31 mouse cellular contexts compared by ENCODE assay signal in genomic region chr6:5078009-5078408, GRCm38 (mm10).
DNase-seq lines count a peak whose midpoint lies in the region; ATAC-seq and TF ChIP-seq lines count a peak whose summit lies in the region.
"Had no signal": no experiment of that assay in that cellular context is flagged by ENCODE, and none has a peak within 500 bp of the region (broad histone marks: within the 10 kb centered on the region; RNA-seq: fewer than 3 reads in every experiment).

No protein-coding gene starts in this region.

- intact Hi-C loops in gastrocnemius, adult 2 months (cut with DNase I), result no loop called here

- H3K27me3 ChIP-seq in intestine, embryonic 16.5 days (replicated peaks; ENCODE audit: control insufficient read depth, insufficient read depth, low read length), result no peaks in the 10 kb centered on the region
- H3K27me3 ChIP-seq in intestine, embryonic 15.5 days (replicated peaks), result no peaks in the 10 kb centered on the region
- H3K27me3 ChIP-seq in embryonic facial prominence, embryonic 15.5 days, result no peaks in the 10 kb centered on the region
- H3K27me3 ChIP-seq: CH12.LX; embryonic facial prominence, embryonic 12.5 days; forebrain, embryonic 13.5 days; heart, embryonic 12.5 days; heart, embryonic 15.5 days had no signal

- H3K9me3 ChIP-seq in intestine, embryonic 16.5 days (ENCODE audit: control insufficient read depth, low read length), result no peaks in the 10 kb centered on the region
- H3K9me3 ChIP-seq in intestine, embryonic 15.5 days, result no peaks in the 10 kb centered on the region
- H3K9me3 ChIP-seq in embryonic facial prominence, embryonic 15.5 days (replicated peaks), result no peaks in the 10 kb centered on the region
- H3K9me3 ChIP-seq: embryonic facial prominence, embryonic 12.5 days; forebrain, embryonic 10.5 days; G1E; heart, embryonic 15.5 days had no signal

- WGBS in intestine, embryonic 16.5 days, result 56% methylated on average over 2 of the region's 2 CpGs
- WGBS in intestine, embryonic 15.5 days, result 56% methylated on average over 2 of the region's 2 CpGs
- WGBS in embryonic facial prominence, embryonic 15.5 days, result 33% methylated on average over 2 of the region's 2 CpGs

- no peak overlapping the region for H3K27ac ChIP-seq in intestine, embryonic 16.5 days (ENCODE audit: low read length)
- no peak overlapping the region for H3K27ac ChIP-seq in intestine, embryonic 15.5 days
- no peak overlapping the region for H3K27ac ChIP-seq in embryonic facial prominence, embryonic 15.5 days (replicated peaks)
- H3K27ac ChIP-seq in gastrocnemius, adult 2 months, result no peak overlapping the region
- H3K27ac ChIP-seq: embryonic facial prominence, embryonic 12.5 days; forebrain, embryonic 10.5 days; forebrain, embryonic 13.5 days; heart, embryonic 15.5 days; hindbrain, embryonic 14.5 days; hindbrain, postnatal 0 days had no signal

- H3K9ac ChIP-seq in intestine, embryonic 16.5 days (ENCODE audit: low read depth, low read length), result no peak overlapping the region
- no peak overlapping the region for H3K9ac ChIP-seq in intestine, embryonic 15.5 days
- no peak overlapping the region for H3K9ac ChIP-seq in embryonic facial prominence, embryonic 15.5 days
- H3K9ac ChIP-seq: embryonic facial prominence, embryonic 12.5 days; forebrain, embryonic 13.5 days; heart, embryonic 12.5 days; heart, embryonic 15.5 days; hindbrain, embryonic 14.5 days had no signal

- no peaks in the 10 kb centered on the region for H3K36me3 ChIP-seq in intestine, embryonic 16.5 days (ENCODE audit: control insufficient read depth, insufficient read depth, low read length)
- H3K36me3 ChIP-seq in intestine, embryonic 15.5 days, result no peaks in the 10 kb centered on the region
- H3K36me3 ChIP-seq in embryonic facial prominence, embryonic 15.5 days, result no peaks in the 10 kb centered on the region
- H3K36me3 ChIP-seq: embryonic facial prominence, embryonic 12.5 days; G1E; heart, embryonic 15.5 days had no signal

- ATAC-seq in intestine, embryonic 16.5 days, result 0 out of 2 replicates have a peak, but pooled peaks have one; percentile 40
- ATAC-seq in intestine, embryonic 15.5 days, result no peak
- ATAC-seq in embryonic facial prominence, embryonic 15.5 days (ENCODE audit: insufficient number of reproducible peaks, low FRiP score, low TSS enrichment, low read depth), result peak; percentile 75
- ATAC-seq: activated CD4-positive, CD25-positive, alpha-beta regulatory T cell, adult 4 months; forebrain, embryonic 13.5 days; forebrain, embryonic 16.5 days; hindbrain, postnatal 0 days; inflammation-experienced regulatory T-cells, adult 6 months had no signal

- no peak overlapping the region for H3K4me2 ChIP-seq in intestine, embryonic 16.5 days (ENCODE audit: low read depth, low read length)
- H3K4me2 ChIP-seq in intestine, embryonic 15.5 days (replicated peaks), result no peak overlapping the region
- no peak overlapping the region for H3K4me2 ChIP-seq in embryonic facial prominence, embryonic 15.5 days (replicated peaks)
- H3K4me2 ChIP-seq: embryonic facial prominence, embryonic 12.5 days; forebrain, embryonic 13.5 days; heart, embryonic 12.5 days; heart, embryonic 15.5 days; hindbrain, embryonic 14.5 days had no signal

- TF ChIP-seq CTCF in gastrocnemius, adult 2 months (IDR thresholded peaks at IDR 0.05), result no peak

- peak; percentile 19 for DNase-seq in embryo, embryonic 11 days
- DNase-seq in embryo, embryonic 10.5 days (ENCODE audit: low spot score), result no peak
- peak; percentile 42 for DNase-seq in 3T3-L1 (ENCODE audit: low read depth, low spot score)
- no peak for DNase-seq in gastrocnemius, adult 2 months
- no peak for DNase-seq in cerebellum, postnatal 14 days
- DNase-seq: adrenal gland, adult 8-10 months; adrenal gland, postnatal 25 days; B cell, adult 2 months; cerebellum, adult 11-12 months; cerebellum, adult 9-10 months; cerebellum, postnatal 25 days; gastrocnemius, postnatal 14 days; heart, adult 18-20 months; heart, postnatal 10 days; heart, postnatal 4 days; kidney, adult 11 months had no signal

- H3K4me1 ChIP-seq in intestine, embryonic 16.5 days (ENCODE audit: control insufficient read depth, insufficient read depth, low read length), result peaks cover 4% of the 10 kb centered on the region; the same call in 1 of the 2 replicates
- 0 out of 2 replicates have a peak, but pooled peaks cover 3% of the 10 kb centered on the region for H3K4me1 ChIP-seq in intestine, embryonic 15.5 days (replicated peaks)
- peaks cover 10% of the 10 kb centered on the region for H3K4me1 ChIP-seq in embryonic facial prominence, embryonic 15.5 days

- no peak overlapping the region for H3K4me3 ChIP-seq in intestine, embryonic 16.5 days (ENCODE audit: low read length)
- H3K4me3 ChIP-seq in intestine, embryonic 15.5 days (replicated peaks), result no peak overlapping the region
- no peak overlapping the region for H3K4me3 ChIP-seq in embryonic facial prominence, embryonic 15.5 days (replicated peaks)
- no peak overlapping the region for H3K4me3 ChIP-seq in gastrocnemius, adult 2 months
- H3K4me3 ChIP-seq: embryonic facial prominence, embryonic 12.5 days; forebrain, embryonic 10.5 days; forebrain, embryonic 13.5 days; heart, embryonic 12.5 days; heart, embryonic 15.5 days had no signal

Comparison
In these comparisons a context has a peak if more than half of its experiments do, and no peak if none do; other contexts are left out.
1. DNase-seq: peak in embryo, embryonic 11 days (single experiment) and 3T3-L1 (single experiment); none in embryo, embryonic 10.5 days (single experiment), gastrocnemius, adult 2 months (single experiment) and cerebellum, postnatal 14 days (0 of 2).